Mouse (Mus musculus) lung, adult 2 months (tissue): ENCODE data around the gene Dlgap1. TPM values are rescaled to one million over a fixed set of nuclear protein-coding genes. Genes with fewer than 3 reads are reported as not detected.
"Not testable (repeated sequence)": the region's sequence is repeated elsewhere in the genome, so short reads cannot be mapped to it uniquely, and the experiment has no call there.

Experiments used
- DNase-seq: peaks from one replicate; pipeline ENCODE4 v3.0.0; 2022
- H3K4me1 ChIP-seq: fragments of 200-500 bp; 2 replicates; pipeline ENCODE4 v1.6.1; 2011; ENCODE audit warnings: low read length; ENCODE audit not compliant: control insufficient read depth, insufficient read depth
- H3K4me3 ChIP-seq: fragments of 200-500 bp; replicated peaks from 2 replicates; pipeline ENCODE3; 2011; ENCODE audit warnings: low read depth, mild to moderate bottlenecking, control low read depth, low read length; ENCODE audit errors: extremely low read depth
- CTCF ChIP-seq: fragments of 200-500 bp; IDR thresholded peaks from 2 replicates; pipeline ENCODE4 v1.5.1; 2011; ENCODE audit warnings: mild to moderate bottlenecking, low read length, control low read depth; ENCODE audit not compliant: insufficient read depth
- POLR2A ChIP-seq: fragments of 200-500 bp; IDR thresholded peaks from 2 replicates; pipeline ENCODE4 v1.6.1; 2011; ENCODE audit warnings: low read depth, mild to moderate bottlenecking, control low read depth, low read length, borderline replicate concordance; ENCODE audit errors: extremely low read depth
- WGBS: fragments of 180-500 bp; shearing (Covaris S2); methylation state at CpG from one replicate; pipeline ENCODE4 v1.1.7; 2018; 5-methylcytosine and 5-hydroxymethylcytosine counted together
- polyA plus RNA-seq: library from polyadenylated mRNA; depleted of rRNA; stranded (reverse); fragments of >200 nt; gene quantifications from 2 replicates; pipeline ENCODE4 v1.2.3, GENCODE M21; 2012

Gene Dlgap1
- polyA plus RNA-seq, 1 experiment, result 0.63 TPM

GRCm38 (mm10) chr17:70528196-70529187, 559.6 kb downstream of the Dlgap1 start:
- H3K4me1 ChIP-seq, result no peaks in the 10 kb centered on the region
- H3K4me3 ChIP-seq, result no peak overlapping the region
- DNase-seq, result no peak
- WGBS, result 40% methylated on average over 7 of the region's 7 CpGs
- TF ChIP-seq POLR2A (no peak), CTCF (no peak)

DNA sequence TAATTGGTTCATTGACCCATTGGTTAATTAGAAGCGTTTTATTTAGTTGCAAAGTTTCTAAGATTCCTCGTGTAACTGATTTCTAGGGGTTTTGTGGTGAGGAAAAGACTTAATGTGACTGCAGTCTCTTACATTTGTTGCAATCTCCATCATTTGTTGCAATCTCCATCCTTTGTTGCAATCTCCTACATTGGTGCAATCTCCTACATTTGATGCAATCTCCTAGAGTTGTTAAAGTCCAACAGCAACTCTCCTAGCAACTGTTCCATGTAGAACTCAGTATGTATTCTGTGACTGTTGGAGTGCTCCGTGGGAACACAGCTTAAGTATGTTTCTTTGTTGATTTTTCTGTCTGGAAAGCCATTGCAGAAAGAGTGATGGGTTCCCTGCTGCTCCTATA, 565.4 kb downstream of the Dlgap1 start:
- TF ChIP-seq CTCF (no peak), POLR2A (no peak)
- H3K4me3 ChIP-seq, result no peak overlapping the region
- 59% methylated on average over 3 of the region's 3 CpGs for WGBS

GRCm38 (mm10) chr17:70541816-70542215, 572.9 kb downstream of the Dlgap1 start:
- TF ChIP-seq POLR2A, result no peak
- TF ChIP-seq CTCF, result no peak
- Histone ChIP-seq H3K4me3 (no peak overlapping the region), H3K4me1 (no peaks in the 10 kb centered on the region)
- 87% methylated on average over 4 of the region's 4 CpGs for WGBS
- DNase-seq, result no peak

More for the DNA sequence above, 565.4 kb downstream of the Dlgap1 start:
- H3K4me1 ChIP-seq, result no peaks in the 10 kb centered on the region
- DNase-seq, result no peak

DNA sequence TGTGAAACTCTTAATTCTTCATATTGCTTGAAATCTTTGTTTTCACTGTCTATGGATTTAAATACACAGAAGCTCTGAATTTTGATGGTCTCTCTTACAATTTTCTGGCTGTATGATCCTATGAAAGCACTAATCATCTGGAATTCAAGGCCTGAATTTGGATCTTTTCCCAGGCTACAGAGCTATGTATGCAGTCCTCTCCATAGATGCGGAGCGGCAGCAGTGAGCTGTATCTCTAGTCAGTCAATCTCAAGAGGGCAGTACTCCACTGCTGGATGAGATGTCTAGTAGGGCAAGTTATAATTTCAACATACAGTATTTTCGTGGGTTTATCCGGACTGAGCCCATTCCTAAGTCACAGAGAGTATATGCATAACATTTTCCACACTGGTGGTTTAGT, 581.9 kb downstream of the Dlgap1 start:
- DNase-seq, result no peak
- TF ChIP-seq CTCF (no peak), POLR2A (no peak)
- 77% methylated on average over 4 of the region's 4 CpGs for WGBS
- Histone ChIP-seq H3K4me3 (no peak overlapping the region), H3K4me1 (no peaks in the 10 kb centered on the region)

GRCm38 (mm10) chr17:70561547-70561946, 592.7 kb downstream of the Dlgap1 start:
- WGBS, result 56% methylated on average over 7 of the region's 7 CpGs
- H3K4me1 ChIP-seq, result no peaks in the 10 kb centered on the region
- DNase-seq, result no peak
- no peak overlapping the region for H3K4me3 ChIP-seq
- no peak for TF ChIP-seq CTCF
- no peak for TF ChIP-seq POLR2A

DNA sequence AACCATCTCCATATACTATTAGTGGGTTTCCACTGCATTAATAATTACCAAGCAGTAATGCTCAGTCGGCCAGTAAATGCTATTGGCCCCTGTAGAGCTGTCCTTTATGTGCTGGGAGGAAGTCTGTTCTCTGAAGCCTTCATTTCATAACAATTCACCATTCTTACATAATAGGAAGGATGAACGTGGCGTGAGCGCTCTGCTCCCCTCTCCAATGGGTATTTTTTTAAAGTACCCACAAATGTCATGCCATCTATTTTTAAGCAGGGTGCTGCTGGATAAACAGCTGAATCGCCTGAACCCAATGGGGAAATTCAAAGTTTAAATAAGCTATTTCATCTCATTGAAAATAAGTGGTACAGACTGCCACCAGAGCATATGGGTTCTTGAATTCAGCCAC, 602.0 kb downstream of the Dlgap1 start:
- no peak for DNase-seq
- 60% methylated on average over 5 of the region's 5 CpGs for WGBS
- no peaks in the 10 kb centered on the region for H3K4me1 ChIP-seq
- H3K4me3 ChIP-seq, result no peak overlapping the region
- no peak for TF ChIP-seq CTCF
- no peak for TF ChIP-seq POLR2A

GRCm38 (mm10) chr17:70583042-70583441, 614.2 kb downstream of the Dlgap1 start:
- no peaks in the 10 kb centered on the region for H3K4me1 ChIP-seq
- DNase-seq, result no peak
- TF ChIP-seq POLR2A (no peak), CTCF (no peak)
- no peak overlapping the region for H3K4me3 ChIP-seq
- WGBS, result 42% methylated on average over 8 of the region's 8 CpGs

- Histone ChIP-seq H3K4me3 (no peak overlapping the region), H3K4me1 (no peaks in the 10 kb centered on the region)
- TF ChIP-seq CTCF (no peak), POLR2A (no peak)
- 77% methylated on average over 13 of the region's 13 CpGs for WGBS
- no peak for DNase-seq
Observed at GRCm38 (mm10) chr17:70586735-70587425, 618.0 kb downstream of the Dlgap1 start.

GRCm38 (mm10) chr17:70587975-70588630, 619.2 kb downstream of the Dlgap1 start:
- not testable (repeated sequence) for H3K4me3 ChIP-seq, H3K4me1 ChIP-seq, DNase-seq
- WGBS, result 61% methylated on average over 3 of the region's 4 CpGs
